8 mouse cellular contexts compared by ENCODE assay signal in the genomic region with DNA sequence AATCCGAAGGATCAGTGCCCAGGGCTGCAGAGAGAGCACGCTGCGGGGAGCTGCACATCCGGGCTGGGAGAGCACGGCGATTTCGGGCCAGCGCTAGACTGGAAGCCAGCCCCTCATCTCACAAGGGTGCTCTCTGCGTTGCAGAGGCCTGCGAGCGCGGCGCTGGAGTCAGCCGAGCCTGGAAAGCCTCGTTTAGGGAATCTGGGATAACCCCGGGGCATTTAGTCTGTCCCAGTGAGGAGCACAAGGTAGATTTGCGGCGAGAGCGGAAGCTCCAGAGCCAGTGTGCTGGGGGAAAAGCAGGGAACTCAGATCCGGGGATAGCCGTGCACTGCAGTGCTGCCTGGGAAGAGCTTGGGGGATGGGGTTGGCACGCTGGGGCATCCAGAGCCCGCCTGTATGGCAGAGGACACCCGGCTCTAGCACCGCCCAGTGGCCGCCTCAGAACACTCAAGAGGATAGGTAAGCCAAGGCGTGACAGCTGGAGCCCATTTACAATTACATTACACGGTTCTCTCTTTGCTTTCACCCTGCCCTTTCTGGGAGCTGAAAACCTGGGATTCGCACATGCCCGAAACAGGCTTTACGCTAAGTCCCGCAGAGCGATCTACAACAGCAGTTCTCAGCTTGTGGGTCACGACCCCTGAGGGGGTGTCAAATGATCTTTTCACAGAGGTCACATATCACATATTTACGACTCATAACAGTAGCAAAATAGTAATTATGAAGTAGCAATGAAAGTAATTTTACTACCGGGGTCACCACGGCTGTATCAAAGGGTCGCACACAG.
A peak's percentile ranks its signal among the peaks of the same experiment; 100 is the strongest.
DNase-seq lines count a peak whose midpoint lies in the region; ATAC-seq lines count a peak whose summit lies in the region.

No protein-coding gene starts in this region.

- H3K9ac ChIP-seq in intestine, embryonic 16.5 days (ENCODE audit: low read depth, low read length) = peak overlapping the region; percentile 71

- ATAC-seq in intestine, embryonic 16.5 days = peak; percentile 96
- ATAC-seq in megakaryocyte, adult 5-6 weeks (ENCODE audit: poor library complexity, severe bottlenecking) = peak; percentile 69

- intact Hi-C loops in left cerebral cortex, postnatal 10 days (cut with DNase I) = loop anchor here (5.0 kb wide), 1 partner anchor 276 kb away; a partner anchor contains a TSS

- no peaks in the 10 kb centered on the region; the same call in 1 of the 2 replicates for H3K27me3 ChIP-seq in intestine, embryonic 16.5 days (replicated peaks; ENCODE audit: control insufficient read depth, insufficient read depth, low read length)

- WGBS in intestine, embryonic 16.5 days = 6% methylated on average over 38 of the region's 38 CpGs

- peak overlapping the region; percentile 100 for H3K4me2 ChIP-seq in intestine, embryonic 16.5 days (ENCODE audit: low read depth, low read length)

- no peaks in the 10 kb centered on the region for H3K36me3 ChIP-seq in intestine, embryonic 16.5 days (ENCODE audit: control insufficient read depth, insufficient read depth, low read length)

- peak; percentile 47 for DNase-seq in adrenal gland, adult 8-10 months
- DNase-seq in embryo, embryonic 11 days = peak; percentile 89
- DNase-seq in heart, adult 11 months = peak; percentile 95
- peak; percentile 78 to 88 for DNase-seq in left cerebral cortex, postnatal 10 days (ENCODE audit: extremely low spot score in 1 of 2, low spot score in 2 of 2)
- peak; percentile 91 to 92 for DNase-seq in right cerebral cortex, postnatal 10 days (ENCODE audit: low spot score in 2 of 2)
- peak; percentile 70 for DNase-seq in yolk sac, embryonic 10.5 days (ENCODE audit: low spot score)

- peak overlapping the region; percentile 55 for H3K4me3 ChIP-seq in intestine, embryonic 16.5 days (ENCODE audit: low read length)

- H3K27ac ChIP-seq in intestine, embryonic 16.5 days (ENCODE audit: low read length) = no peak overlapping the region

- H3K4me1 ChIP-seq in intestine, embryonic 16.5 days (ENCODE audit: control insufficient read depth, insufficient read depth, low read length) = peaks cover 15% of the 10 kb centered on the region

- no peaks in the 10 kb centered on the region for H3K9me3 ChIP-seq in intestine, embryonic 16.5 days (ENCODE audit: control insufficient read depth, low read length)
